ENCODE assay signal across 8 mouse cellular contexts in the genomic region with DNA sequence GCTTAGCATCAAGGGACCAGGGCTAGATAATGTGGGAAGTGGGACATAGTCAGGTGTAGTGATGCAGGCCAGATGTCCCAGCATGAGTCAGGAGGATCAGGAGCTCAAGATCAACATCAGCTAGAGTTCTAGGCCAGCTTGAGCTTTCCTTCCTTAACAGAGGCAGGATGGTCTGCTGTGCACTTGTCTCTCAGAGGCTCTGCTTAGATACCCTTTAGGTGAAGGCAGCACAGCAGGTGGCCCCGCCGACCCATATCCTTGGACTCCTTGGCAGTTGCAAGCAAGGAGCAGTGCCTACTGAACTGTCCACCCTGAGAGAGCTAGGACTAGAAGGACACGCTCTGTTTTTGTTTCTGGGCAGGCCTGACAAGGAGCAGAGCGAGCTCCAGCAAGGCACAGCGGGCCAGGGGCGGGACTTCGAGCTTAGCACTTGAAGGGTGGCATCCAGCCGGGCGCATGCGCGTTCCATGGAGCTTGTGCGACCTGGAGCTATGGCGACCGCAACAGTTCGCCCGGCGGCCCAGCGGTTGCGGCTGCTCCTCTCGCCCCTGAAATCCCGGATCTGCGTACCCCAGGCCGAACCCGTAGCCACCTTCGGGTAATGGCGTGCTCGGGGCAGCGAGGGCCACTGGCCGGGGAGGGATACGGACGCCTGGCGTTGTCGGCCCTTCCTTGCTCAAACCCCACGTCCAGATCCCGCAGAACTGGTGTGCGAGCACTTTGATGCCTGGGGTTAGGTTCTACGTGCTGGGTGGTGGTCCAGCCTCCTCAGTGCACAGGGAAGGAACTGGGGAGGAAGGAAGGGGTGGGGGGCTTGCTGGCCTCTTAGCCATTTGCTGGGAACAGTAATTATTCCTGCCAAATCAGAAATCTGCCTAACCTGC. TPM values are rescaled to one million over a fixed set of nuclear protein-coding genes. Genes with fewer than 3 reads are reported as not detected.
DNase-seq lines count a peak whose midpoint lies in the region; ATAC-seq lines count a peak whose summit lies in the region.

A gene (plus strand): TSS at position 426 of the 884 bp plus-strand sequence.

- peak; percentile 95 to 98 for DNase-seq in adrenal gland, adult (ENCODE audit: inconsistent age in 2 of 2, low spot score in 1 of 2)
- peak; percentile 97 for DNase-seq in embryo, embryonic 10.5 days (ENCODE audit: low spot score)
- DNase-seq in gastrocnemius, postnatal 14 days: peak; percentile 95
- DNase-seq in left cerebral cortex, postnatal 10 days (ENCODE audit: extremely low spot score in 1 of 2, low spot score in 2 of 2): peak; percentile 89 to 96
- DNase-seq in right cerebral cortex, postnatal 25 days: peak; percentile 92
- DNase-seq in urinary bladder, postnatal 4 days (ENCODE audit: low spot score in 2 of 2): peak; percentile 86 to 89

- intact Hi-C loops in gastrocnemius, postnatal 14 days (cut with DNase I; ENCODE audit: low total_unique reads): no loop called here
- intact Hi-C loops in left cerebral cortex, postnatal 10 days (cut with DNase I): no loop called here

- ATAC-seq in inflammation-experienced regulatory T-cells, adult 6 months: peak; percentile 99
- peak; percentile 97 for ATAC-seq in megakaryocyte-erythroid progenitor cell, adult 5-6 weeks (replicated peaks; ENCODE audit: low FRiP score, low TSS enrichment, poor library complexity, severe bottlenecking)

RNA-seq across cellular contexts. Expression of the gene that starts here (rescaled TPM):
- 10 to 100 TPM; 22.7 to 26.7 TPM for total RNA-seq in gastrocnemius, postnatal 14 days (2021)
- 10 to 100 TPM; 11.8 to 33.6 (median 31.4) TPM for polyA plus RNA-seq in inflammation-experienced regulatory T-cells, adult 6 months (2017; shearing (Covaris generic))
- total RNA-seq in left cerebral cortex, postnatal 10 days (2021): 10 to 100 TPM; 28.5 to 32.1 TPM
- total RNA-seq in megakaryocyte-erythroid progenitor cell, adult 5-6 weeks (2014; fragmentation: Nextera tagmentation): 15.3 and 33.4 TPM in 2 replicates
- 16.5 and 27.3 TPM in 2 replicates for total RNA-seq in megakaryocyte-erythroid progenitor cell, adult 5-6 weeks (2017)

Comparison
In these comparisons a context has a peak if more than half of its experiments do, and no peak if none do; other contexts are left out.
1. Peak in every context shown above with its lines: DNase-seq and ATAC-seq.